Mouse (Mus musculus) adrenal gland, postnatal 36 days (tissue): ENCODE measurements at regions not wholly inside any gene's neighbourhood (a gene's known extent, or its start where the extent isn't known, plus 50 kb on each side); places are given as distances from the start of the nearest gene placed in this dataset.

ENCODE experiments used
- DNase-seq, 2 experiments: peaks; one replicate each; pipeline ENCODE4 v3.0.0; 2021; ENCODE audit warnings: mixed read lengths in 1 of 2

DNA sequence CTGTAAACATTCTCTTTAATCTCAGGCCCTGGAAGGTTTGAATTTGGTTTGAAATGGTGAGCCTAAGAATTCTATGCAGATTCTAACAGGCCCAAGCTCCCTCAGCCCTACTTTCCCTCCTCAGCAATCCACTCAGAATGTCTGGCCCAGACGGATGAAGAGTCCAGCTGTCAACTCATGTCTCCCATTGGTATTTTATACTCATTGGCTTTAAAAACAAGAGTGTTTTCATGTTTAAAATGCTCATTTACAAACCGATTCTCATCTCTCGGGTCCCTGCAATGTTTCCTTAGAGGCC is 461.4 kb upstream of the BC052040 start:
- DNase-seq: no peak

- no peak for DNase-seq
Measured at GRCm38 (mm10) chr2:115126625-115127369, 454.7 kb upstream of the BC052040 start.

DNA sequence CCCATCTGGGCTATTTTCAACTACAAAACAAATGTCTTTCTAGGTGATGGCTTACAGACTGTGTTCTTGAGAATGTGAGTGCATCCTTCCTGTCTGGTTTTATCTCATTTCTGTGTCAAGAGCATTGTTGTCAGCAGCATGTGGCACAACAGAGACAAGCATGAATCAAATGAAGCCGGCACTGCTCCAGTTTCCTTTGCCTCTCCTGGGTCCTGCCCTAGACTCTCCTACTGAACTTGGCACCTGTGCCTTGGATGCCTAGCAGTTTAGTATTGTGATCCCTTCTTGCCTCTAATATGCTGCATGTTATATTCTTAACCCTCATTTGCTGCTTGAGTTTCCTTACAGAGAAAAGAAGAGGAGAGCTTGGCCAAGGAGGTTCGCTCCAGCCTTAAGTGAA is 449.8 kb upstream of the BC052040 start:
- peak; percentile 2 to 35 for DNase-seq

GRCm38 (mm10) chr2:115132165-115132592 is 449.3 kb upstream of the BC052040 start:
- DNase-seq: no peak

DNA sequence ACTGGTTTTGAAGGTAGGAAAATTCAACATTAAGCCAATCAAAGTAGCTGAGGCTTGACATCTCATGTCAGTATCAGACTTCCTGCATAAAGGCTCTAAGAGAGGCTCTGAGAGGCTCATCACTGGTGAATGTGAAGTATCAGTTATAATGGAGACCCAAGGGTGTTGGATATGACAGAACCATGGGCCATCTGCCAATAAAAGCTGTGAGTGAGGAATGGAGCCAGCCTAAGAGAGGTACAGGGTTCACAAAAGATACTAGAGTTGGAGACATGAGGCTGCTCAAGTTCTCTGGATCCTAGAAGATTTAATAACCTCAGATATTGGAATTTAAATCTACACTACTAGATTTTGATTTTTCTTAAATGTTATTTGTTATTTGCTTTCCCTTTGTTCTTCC is 440.1 kb upstream of the BC052040 start:
- DNase-seq: no peak

- no peak for DNase-seq
Measured at GRCm38 (mm10) chr2:115172111-115172510, 409.4 kb upstream of the BC052040 start.

DNA sequence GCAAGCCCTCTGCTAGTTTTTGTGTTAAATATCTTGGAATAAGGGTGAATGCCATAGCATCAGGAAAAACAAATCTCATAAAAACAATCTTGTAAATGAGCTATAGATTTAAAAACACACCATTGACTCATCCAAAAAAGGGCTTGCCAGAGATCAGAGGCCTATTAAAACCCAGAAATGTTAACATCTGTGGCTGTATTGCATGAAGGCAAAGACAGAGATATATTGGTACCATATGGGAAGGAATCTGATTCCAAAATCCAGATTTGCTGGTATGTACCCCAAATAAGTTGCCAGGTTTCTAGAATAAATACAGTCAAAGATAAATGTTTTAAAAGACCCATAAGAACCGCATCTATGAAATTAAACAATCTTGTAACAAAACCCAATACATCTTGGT is 404.4 kb upstream of the BC052040 start:
- no peak for DNase-seq

- DNase-seq: no peak
Measured at GRCm38 (mm10) chr2:115177896-115178295, 403.6 kb upstream of the BC052040 start.

DNA sequence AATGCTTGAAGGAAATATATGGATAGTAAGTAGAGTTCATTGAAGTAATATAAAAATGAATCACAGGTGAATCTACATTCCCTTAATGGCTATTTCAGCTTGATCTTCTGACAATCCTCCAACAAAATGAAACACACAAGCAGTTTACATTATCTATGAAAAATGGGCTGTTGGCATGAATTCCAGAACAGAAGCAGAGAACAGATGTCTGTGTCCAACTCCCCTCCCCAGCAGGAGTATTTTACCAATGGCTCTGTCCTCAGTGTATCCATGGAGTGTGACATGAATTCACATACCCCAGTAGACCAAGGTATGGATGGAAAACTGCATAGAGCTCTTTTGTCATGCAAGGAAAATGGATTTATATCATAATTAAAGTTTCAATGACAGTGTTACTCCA is 370.3 kb upstream of the BC052040 start:
- no peak for DNase-seq

- no peak for DNase-seq
Measured at GRCm38 (mm10) chr2:115213181-115213970, 368.1 kb upstream of the BC052040 start.

- DNase-seq: no peak
Measured at GRCm38 (mm10) chr2:115214292-115214691, 367.2 kb upstream of the BC052040 start.

DNA sequence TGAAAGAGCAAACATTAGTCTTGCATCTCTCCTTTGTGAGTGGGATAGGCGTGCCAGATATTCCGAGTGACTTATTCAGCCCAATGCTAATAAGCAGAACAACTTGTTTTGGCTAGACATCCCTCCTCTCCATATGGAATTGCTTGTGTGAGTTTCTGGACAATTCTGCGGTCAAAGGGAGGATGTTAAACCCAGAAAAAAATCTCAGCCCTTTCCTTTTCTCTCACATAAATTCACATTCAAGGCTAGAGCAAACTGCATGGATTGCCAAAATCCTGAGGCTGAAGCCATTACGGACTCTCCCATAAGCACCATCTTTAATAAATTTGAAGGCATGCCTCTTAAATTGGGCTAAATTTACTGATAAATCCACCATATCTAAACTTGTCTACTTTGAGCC is 351.5 kb upstream of the BC052040 start:
- no peak for DNase-seq

GRCm38 (mm10) chr2:115247673-115248072 is 333.8 kb upstream of the BC052040 start:
- no peak for DNase-seq

GRCm38 (mm10) chr2:115250019-115250807 is 331.3 kb upstream of the BC052040 start:
- no peak for DNase-seq

DNA sequence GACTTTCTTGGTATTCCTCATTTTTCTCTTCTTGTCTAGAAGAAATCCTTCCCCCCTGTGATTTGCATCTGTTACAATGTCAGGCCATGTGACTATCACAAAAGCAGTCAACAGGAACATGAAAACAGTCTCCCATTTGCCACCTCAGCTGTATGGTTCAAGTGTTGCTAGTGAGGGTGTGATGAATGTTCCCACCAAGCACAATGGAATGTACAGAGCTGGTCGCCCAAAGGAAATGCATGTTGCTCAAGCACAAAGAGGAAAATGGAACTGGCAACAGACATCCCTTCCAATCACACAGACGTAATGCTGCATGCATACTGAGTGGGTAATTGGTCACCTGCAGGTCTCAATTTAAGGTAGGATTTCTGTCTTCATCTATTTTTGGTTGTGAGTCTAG is 324.1 kb upstream of the BC052040 start:
- no peak for DNase-seq

- no peak for DNase-seq
Measured at GRCm38 (mm10) chr2:115268247-115268646, 313.3 kb upstream of the BC052040 start.

DNA sequence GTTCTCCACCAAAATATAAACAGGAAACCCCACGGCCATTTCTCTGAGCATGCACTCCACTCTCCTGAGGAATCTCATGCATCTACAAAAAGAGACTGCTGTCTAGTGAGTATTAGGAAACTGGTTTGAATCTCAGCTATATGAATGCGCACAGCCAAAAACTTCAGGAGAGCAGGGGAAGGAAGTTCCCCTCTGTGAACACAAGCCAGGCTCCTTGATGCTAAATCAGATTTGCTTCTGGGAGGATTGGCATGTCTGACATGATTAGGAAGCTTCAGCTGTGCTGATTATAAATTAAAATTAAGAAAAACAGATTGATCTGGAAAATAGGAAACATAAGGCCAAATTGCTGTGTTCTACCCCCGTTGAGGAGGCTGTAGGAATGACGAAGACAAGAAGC is 304.1 kb upstream of the BC052040 start:
- DNase-seq: no peak

- no peak for DNase-seq
Measured at GRCm38 (mm10) chr2:115293020-115293419, 288.5 kb upstream of the BC052040 start.

- DNase-seq: no peak
Measured at GRCm38 (mm10) chr2:115297463-115297862, 284.1 kb upstream of the BC052040 start.

GRCm38 (mm10) chr2:115307248-115307647 is 274.3 kb upstream of the BC052040 start:
- no peak for DNase-seq

DNA sequence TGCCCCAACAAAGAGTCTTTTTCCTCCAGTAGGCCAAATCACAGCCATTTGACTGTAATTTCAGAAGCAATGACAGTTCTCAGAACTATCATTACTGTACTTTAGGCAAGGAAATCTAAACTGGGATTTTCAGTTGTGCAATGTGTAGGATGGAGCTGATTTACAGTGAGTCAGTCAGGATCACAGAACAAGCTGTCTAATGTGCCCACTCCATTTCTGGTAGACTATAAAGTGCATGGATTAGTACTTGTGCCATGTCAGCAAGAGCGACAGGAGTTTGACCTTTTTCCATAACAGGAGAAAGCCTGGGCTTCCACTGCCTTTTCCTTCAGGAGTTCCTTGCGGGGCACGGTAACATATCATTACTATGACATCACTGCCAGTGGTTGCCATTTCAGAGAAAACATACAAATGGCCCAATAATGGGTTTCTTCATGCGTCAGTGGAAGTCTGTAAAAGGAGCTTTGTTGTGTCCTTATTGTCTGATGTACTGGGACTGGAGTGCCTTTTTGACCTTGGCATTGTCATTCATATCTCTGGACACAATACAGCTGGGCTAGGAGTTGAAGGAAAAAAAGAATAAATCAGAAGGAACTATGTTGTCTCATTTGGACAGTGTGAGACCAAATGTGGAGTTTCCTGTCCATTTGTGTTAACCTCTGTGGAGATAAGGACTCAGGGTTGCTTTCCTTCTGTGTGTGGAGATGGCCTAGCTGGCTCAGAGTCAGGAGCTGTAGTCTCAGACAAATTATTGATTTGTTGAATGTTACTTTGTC is 271.5 kb upstream of the BC052040 start:
- peak; percentile 6 to 29 for DNase-seq

GRCm38 (mm10) chr2:115318551-115318950 is 263.0 kb upstream of the BC052040 start:
- no peak for DNase-seq
